14 mouse cellular contexts compared by ENCODE assay signal in genomic region chr11:52163926-52164325, GRCm38 (mm10). TPM values are rescaled to one million over a fixed set of nuclear protein-coding genes. Genes with fewer than 3 reads are reported as not detected.
DNase-seq lines count a peak whose midpoint lies in the region; ATAC-seq and TF ChIP-seq lines count a peak whose summit lies in the region.
"Had no signal": no experiment of that assay in that cellular context is flagged by ENCODE, and none has a peak within 500 bp of the region (broad histone marks: within the 10 kb centered on the region; RNA-seq: fewer than 3 reads in every experiment).

No protein-coding gene starts in this region.

- H3K4me2 ChIP-seq in heart, embryonic 11.5 days: no peak overlapping the region
- H3K4me2 ChIP-seq in lung, embryonic 14.5 days: no peak overlapping the region

- no peak overlapping the region for H3K4me3 ChIP-seq in heart, embryonic 11.5 days (ENCODE audit: low read depth, low read length)
- H3K4me3 ChIP-seq in lung, embryonic 14.5 days (ENCODE audit: low read depth, low read length): no peak overlapping the region

- H3K27ac ChIP-seq in heart, embryonic 11.5 days (ENCODE audit: low read depth, low read length): no peak overlapping the region
- no peak overlapping the region for H3K27ac ChIP-seq in lung, embryonic 14.5 days (ENCODE audit: low read depth)

- no peak overlapping the region for H3K9ac ChIP-seq in heart, embryonic 11.5 days (ENCODE audit: low read depth, low read length)
- H3K9ac ChIP-seq in lung, embryonic 14.5 days: no peak overlapping the region

- H3K36me3 ChIP-seq in heart, embryonic 11.5 days (ENCODE audit: control insufficient read depth, insufficient read depth, low read length): no peaks in the 10 kb centered on the region
- H3K36me3 ChIP-seq in lung, embryonic 14.5 days (ENCODE audit: insufficient read depth): no peaks in the 10 kb centered on the region

- no peaks in the 10 kb centered on the region for H3K4me1 ChIP-seq in heart, embryonic 11.5 days (ENCODE audit: control insufficient read depth, insufficient read depth, low read length)
- no peaks in the 10 kb centered on the region for H3K4me1 ChIP-seq in lung, embryonic 14.5 days (ENCODE audit: insufficient read depth)

- intact Hi-C loops in heart, postnatal 10 days (cut with DNase I): no loop called here

- no peaks in the 10 kb centered on the region for H3K9me3 ChIP-seq in heart, embryonic 11.5 days (replicated peaks; ENCODE audit: control insufficient read depth, low read length)
- no peaks in the 10 kb centered on the region for H3K9me3 ChIP-seq in lung, embryonic 14.5 days (ENCODE audit: low read depth, low read length)

- peaks cover 14% of the 10 kb centered on the region for H3K27me3 ChIP-seq in heart, embryonic 11.5 days (ENCODE audit: control insufficient read depth, insufficient read depth, low read length)
- H3K27me3 ChIP-seq in lung, embryonic 14.5 days (ENCODE audit: insufficient read depth, low read length): peaks cover 11% of the 10 kb centered on the region

- ATAC-seq in heart, embryonic 11.5 days (replicated peaks; ENCODE audit: insufficient number of reproducible peaks, low FRiP score, low TSS enrichment): no peak
- 0 out of 2 replicates have a peak, but pooled peaks have one; percentile 32 for ATAC-seq in lung, embryonic 14.5 days (ENCODE audit: insufficient read depth)

- no peak for TF ChIP-seq CTCF in lung, embryonic 14.5 days (IDR thresholded peaks at IDR 0.05; ENCODE audit: low read depth)

- DNase-seq in heart, adult 18-20 months: peak; percentile 57 to 75
- DNase-seq in adrenal gland, adult 8-10 months: peak; percentile 49
- peak; percentile 39 to 40 for DNase-seq in heart, postnatal 10 days
- DNase-seq in lung, embryonic 14.5 days: peak; percentile 13
- DNase-seq in layer of hippocampus, adult 8-10 months (ENCODE audit: low spot score in 2 of 2): no peak
- no peak for DNase-seq in cerebellum, adult 9-10 months
- DNase-seq in cerebellum, adult 11-12 months: no peak
- DNase-seq: layer of hippocampus, postnatal 36 days had no signal

- WGBS in heart, embryonic 11.5 days (ENCODE audit: insufficient replicate concordance): 27% methylated on average over 10 of the region's 10 CpGs
- 28% methylated on average over 10 of the region's 10 CpGs for WGBS in lung, embryonic 14.5 days

RNA-seq across cellular contexts. Expression of gene Olfr1373, which starts 18.6 kb away (rescaled TPM):
- not detected for total RNA-seq in heart, adult 18-20 months (2021)
- polyA plus RNA-seq in heart, embryonic 11.5 days (2014; fragmentation: Nextera tagmentation; extraction: Ambion mirVana): not detected in 2 replicates
- total RNA-seq in adrenal gland, adult 8-10 months (2022): not detected
- total RNA-seq in heart, postnatal 10 days (2021): not detected
- not detected in 2 replicates for polyA plus RNA-seq in lung, embryonic 14.5 days (2014; fragmentation: Nextera tagmentation; extraction: Ambion mirVana)
- total RNA-seq in layer of hippocampus, adult 8-10 months (2022): not detected
- total RNA-seq: layer of hippocampus, postnatal 36 days had no signal
- polyA plus RNA-seq: C2C12; heart, embryonic 16.5 days; liver, embryonic 16.5 days; neural tube, embryonic 14.5 days; stomach, embryonic 14.5 days had no signal

RNA-seq across cellular contexts. Expression of gene Olfr1371, which starts 49.9 kb away (rescaled TPM):
- total RNA-seq in heart, adult 18-20 months (2021): not detected
- not detected in 2 replicates for polyA plus RNA-seq in heart, embryonic 11.5 days (2014; fragmentation: Nextera tagmentation; extraction: Ambion mirVana)
- total RNA-seq in adrenal gland, adult 8-10 months (2022): not detected
- total RNA-seq in heart, postnatal 10 days (2021): not detected
- not detected in 2 replicates for polyA plus RNA-seq in lung, embryonic 14.5 days (2014; fragmentation: Nextera tagmentation; extraction: Ambion mirVana)
- total RNA-seq in layer of hippocampus, adult 8-10 months (2022): not detected
- total RNA-seq: layer of hippocampus, postnatal 36 days had no signal
- polyA plus RNA-seq: C2C12; heart, embryonic 16.5 days; liver, embryonic 16.5 days; neural tube, embryonic 14.5 days; stomach, embryonic 14.5 days had no signal

Comparison
In these comparisons a context has a peak if more than half of its experiments do, and no peak if none do; other contexts are left out.
1. DNase-seq: peak in heart, adult 18-20 months (2 of 2), adrenal gland, adult 8-10 months (single experiment), heart, postnatal 10 days (2 of 2) and lung, embryonic 14.5 days (single experiment); none in layer of hippocampus, adult 8-10 months (0 of 2), cerebellum, adult 9-10 months (single experiment) and cerebellum, adult 11-12 months (single experiment).